Mouse (Mus musculus) E14TG2a.4 (cell line): ENCODE measurements around the gene Obsl1.

Source experiments
- CTCF ChIP-seq: conservative IDR thresholded peaks from 2 replicates; pipeline ENCODE4 v1.5.1; 2014; ENCODE audit warnings: low read length
- NANOG ChIP-seq: IDR thresholded peaks from 2 replicates; pipeline ENCODE4 v1.6.1; 2014; ENCODE audit warnings: borderline replicate concordance, low read length, mixed read lengths
- POU5F1 ChIP-seq: IDR thresholded peaks from 2 replicates; pipeline ENCODE4 v1.6.1; 2014; ENCODE audit warnings: low read length, borderline replicate concordance

DNA sequence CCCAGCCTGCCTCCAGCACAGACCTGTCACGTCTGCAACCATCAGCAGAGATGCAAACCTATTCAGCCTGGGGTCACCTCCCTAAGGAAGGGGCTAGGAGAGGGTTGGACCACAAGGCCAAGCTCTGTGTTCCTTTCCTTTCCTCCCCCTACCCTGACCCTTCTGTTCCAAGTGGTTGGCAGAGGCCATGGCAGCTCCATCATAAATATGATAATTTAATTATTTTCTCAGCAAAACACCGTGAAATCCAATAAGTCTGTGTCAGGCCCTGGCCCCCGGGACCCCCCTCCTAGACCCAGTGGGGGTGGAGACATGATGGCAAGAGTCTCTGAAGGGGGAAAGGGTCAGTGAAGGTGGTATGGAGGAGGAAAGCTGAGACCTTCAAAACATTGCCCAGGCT is 62.0 kb downstream of the Obsl1 start:
- TF ChIP-seq CTCF (no peak), POU5F1 (no peak), NANOG (no peak)
